Comparison of ENCODE assay signal across 13 mouse cellular contexts in the genomic region with DNA sequence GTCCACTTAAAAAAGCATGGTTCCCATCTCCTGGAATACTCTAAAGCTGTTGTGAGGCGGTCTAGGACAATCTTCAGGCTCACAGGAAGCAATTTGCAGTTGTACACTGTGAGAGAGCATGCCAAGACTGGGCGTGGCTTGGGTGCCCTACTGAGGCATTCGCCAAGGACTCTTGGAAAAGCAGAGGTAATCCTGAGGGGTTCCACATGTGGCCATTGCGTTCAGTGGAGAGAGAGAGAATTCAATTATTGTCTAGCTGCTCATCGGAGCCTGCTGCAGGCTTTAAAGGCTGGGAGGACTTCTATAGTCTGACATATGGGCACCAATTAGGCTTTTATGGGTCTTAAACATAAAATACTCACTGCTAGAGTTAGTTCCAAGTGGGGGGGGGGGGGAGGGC.
DNase-seq lines count a peak whose midpoint lies in the region; TF ChIP-seq lines count a peak whose summit lies in the region.
"Had no signal": no experiment of that assay in that cellular context is flagged by ENCODE, and none has a peak within 500 bp of the region (broad histone marks: within the 10 kb centered on the region; RNA-seq: fewer than 3 reads in every experiment).

No protein-coding gene starts in this region.

- no peaks in the 10 kb centered on the region for H3K36me3 ChIP-seq in limb, embryonic 10.5 days
- H3K36me3 ChIP-seq: embryonic facial prominence, embryonic 15.5 days; heart, embryonic 15.5 days; hindbrain, embryonic 15.5 days had no signal

- 0 out of 2 replicates have a peak overlapping the region, but pooled peaks have one; percentile 25 for H3K27ac ChIP-seq in limb, embryonic 10.5 days
- H3K27ac ChIP-seq: embryonic facial prominence, embryonic 15.5 days; heart, embryonic 15.5 days; hindbrain, embryonic 15.5 days had no signal

- peaks cover 29% of the 10 kb centered on the region for H3K4me1 ChIP-seq in limb, embryonic 10.5 days
- H3K4me1 ChIP-seq: hindbrain, embryonic 15.5 days had no signal

- no peak for TF ChIP-seq POLR2A in brain, embryonic 14.5 days (IDR thresholded peaks at IDR 0.05; ENCODE audit: borderline replicate concordance, extremely low read depth, insufficient read depth, insufficient read length, poor library complexity, severe bottlenecking)

- 37% methylated on average over 5 of the region's 5 CpGs for WGBS in limb, embryonic 10.5 days

- intact Hi-C loops in left cerebral cortex, postnatal 4 days (cut with DNase I) = no loop called here
- intact Hi-C loops in left cerebral cortex, postnatal 25 days (cut with DNase I) = no loop called here

- no peaks in the 10 kb centered on the region for H3K9me3 ChIP-seq in limb, embryonic 10.5 days (replicated peaks)
- H3K9me3 ChIP-seq: embryonic facial prominence, embryonic 15.5 days; heart, embryonic 15.5 days; hindbrain, embryonic 15.5 days had no signal

- peak; percentile 22 for DNase-seq in left cerebral cortex, postnatal 4 days
- no peak for DNase-seq in left cerebral cortex, adult 8-10 months (ENCODE audit: low spot score in 2 of 2)
- DNase-seq in brain, embryonic 14.5 days (ENCODE audit: low read depth) = peak; percentile 27
- DNase-seq in limb, embryonic 10.5 days (ENCODE audit: low spot score) = no peak
- DNase-seq in lung, postnatal 36 days = peak; percentile 79
- no peak for DNase-seq in frontal cortex, postnatal 10 days (ENCODE audit: low spot score in 2 of 2)
- DNase-seq in left cerebral cortex, postnatal 25 days (ENCODE audit: low spot score in 2 of 2) = no peak
- no peak for DNase-seq in layer of hippocampus, postnatal 10 days (ENCODE audit: low spot score in 2 of 2)
- DNase-seq: cerebellum, adult 2 months; right cerebral cortex, postnatal 25 days had no signal

- no peak for TF ChIP-seq CTCF in brain, embryonic 14.5 days (IDR thresholded peaks at IDR 0.05; ENCODE audit: borderline replicate concordance, extremely low read depth, insufficient read depth, insufficient read length)

- H3K4me3 ChIP-seq in limb, embryonic 10.5 days = no peak overlapping the region
- H3K4me3 ChIP-seq: embryonic facial prominence, embryonic 15.5 days; heart, embryonic 15.5 days; hindbrain, embryonic 15.5 days had no signal

- H3K27me3 ChIP-seq in limb, embryonic 10.5 days (ENCODE audit: low read depth, poor library complexity, severe bottlenecking) = 0 out of 2 replicates have a peak, but pooled peaks cover 4% of the 10 kb centered on the region
- H3K27me3 ChIP-seq: embryonic facial prominence, embryonic 15.5 days; hindbrain, embryonic 15.5 days had no signal

Comparison
In these comparisons a context has a peak if more than half of its experiments do, and no peak if none do; other contexts are left out.
1. DNase-seq: peak in left cerebral cortex, postnatal 4 days (single experiment), brain, embryonic 14.5 days (single experiment) and lung, postnatal 36 days (single experiment); none in left cerebral cortex, adult 8-10 months (0 of 2), limb, embryonic 10.5 days (single experiment), frontal cortex, postnatal 10 days (0 of 2), left cerebral cortex, postnatal 25 days (0 of 2) and layer of hippocampus, postnatal 10 days (0 of 2).